Mouse (Mus musculus): ENCODE data around the gene Mrpl40. TPM values are rescaled to one million over a fixed set of nuclear protein-coding genes. Genes with fewer than 3 reads are reported as not detected.

Gene Mrpl40
- polyA plus RNA-seq, 1 experiment from 2014 or later, result 93.9 TPM

Other genes with a start within 250 kb of the Mrpl40 start
- gene Sept5, start 246.9 kb downstream of the Mrpl40 start, polyA plus RNA-seq (2016; fragmentation: Nextera tagmentation; extraction: Ambion mirVana), result 68.4 and 69.3 TPM in 2 replicates
- 24.4 and 24.7 TPM in 2 replicates for gene Cldn5, start 100.0 kb downstream of the Mrpl40 start, polyA plus RNA-seq (2016; fragmentation: Nextera tagmentation; extraction: Ambion mirVana)
- 111 and 113 TPM in 2 replicates for gene Ufd1, start 65.1 kb downstream of the Mrpl40 start, polyA plus RNA-seq (2016; fragmentation: Nextera tagmentation; extraction: Ambion mirVana)
- 56.6 and 57.2 TPM in 2 replicates for gene Cdc45, start 64.9 kb downstream of the Mrpl40 start, polyA plus RNA-seq (2016; fragmentation: Nextera tagmentation; extraction: Ambion mirVana)
- gene 2510002D24Rik, start 40.3 kb downstream of the Mrpl40 start, polyA plus RNA-seq (2016; fragmentation: Nextera tagmentation; extraction: Ambion mirVana), result 19.5 and 28.7 TPM in 2 replicates
- not detected in 2 replicates for gene Gm28539, start 40.3 kb downstream of the Mrpl40 start, polyA plus RNA-seq (2016; fragmentation: Nextera tagmentation; extraction: Ambion mirVana)
- gene Hira, start 175 bp upstream of the Mrpl40 start, polyA plus RNA-seq (2016; fragmentation: Nextera tagmentation; extraction: Ambion mirVana), result 28.1 and 29.1 TPM in 2 replicates

Data from forebrain, embryonic 12.5 days (tissue).